1 mouse cellular context compared by ENCODE assay signal in the genomic region with DNA sequence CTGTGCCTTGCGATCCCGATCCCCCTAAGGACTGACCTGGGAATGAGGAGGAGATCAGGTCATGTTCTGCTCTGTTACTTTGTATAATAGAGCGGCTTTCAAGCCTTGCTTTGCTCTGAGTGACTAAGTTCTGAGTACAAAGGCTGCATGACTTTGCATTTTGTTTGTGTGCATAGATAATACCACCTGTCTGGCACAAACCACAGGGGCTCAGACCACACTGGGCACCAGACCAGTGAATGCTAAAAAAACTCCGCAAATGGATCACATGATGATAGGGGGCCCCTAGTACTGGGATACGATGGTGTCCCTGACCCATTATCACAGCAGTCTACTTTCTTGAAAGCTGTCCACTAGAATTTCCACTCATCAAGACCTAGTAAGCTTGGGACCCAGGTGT.
TF ChIP-seq lines count a peak whose summit lies in the region.

No protein-coding gene starts in this region.

TF ChIP-seq in CH12.LX, 34 proteins besides CTCF, POLR2A, EP300 and RAD21 (continued from another document):
- no peak for TF ChIP-seq GABPA (IDR thresholded peaks at IDR 0.05; ENCODE audit: insufficient replicate concordance, low read depth, low read length)
- no peak for TF ChIP-seq KAT2A (IDR thresholded peaks at IDR 0.05; ENCODE audit: insufficient replicate concordance, low read length)
- TF ChIP-seq SIN3A (IDR thresholded peaks at IDR 0.05; ENCODE audit: low read length), result no peak
- TF ChIP-seq TCF12 (IDR thresholded peaks at IDR 0.05; ENCODE audit: low read depth, low read length), result no peak
- no peak for TF ChIP-seq ZKSCAN1 (IDR thresholded peaks at IDR 0.05; ENCODE audit: borderline replicate concordance, low read depth, low read length)
- no peak for TF ChIP-seq MAFK (IDR thresholded peaks at IDR 0.05; ENCODE audit: insufficient replicate concordance, low read length)
- TF ChIP-seq TBP (conservative IDR thresholded peaks at IDR 0.05; ENCODE audit: low read depth, low read length), result no peak
- TF ChIP-seq USF1 (IDR thresholded peaks at IDR 0.05; ENCODE audit: low read depth, low read length), result no peak
- no peak for TF ChIP-seq HCFC1 (IDR thresholded peaks at IDR 0.05; ENCODE audit: low read depth, low read length)
- TF ChIP-seq E2F4 (IDR thresholded peaks at IDR 0.05; ENCODE audit: insufficient replicate concordance, low read depth, low read length), result no peak
- no peak for TF ChIP-seq USF2 (conservative IDR thresholded peaks at IDR 0.05; ENCODE audit: low read depth, low read length)
- no peak for TF ChIP-seq ZNF384 (IDR thresholded peaks at IDR 0.05; ENCODE audit: low read depth, low read length)
- TF ChIP-seq ZC3H11A (IDR thresholded peaks at IDR 0.05; ENCODE audit: low read depth, low read length), result no peak
- TF ChIP-seq ETS1 (conservative IDR thresholded peaks at IDR 0.05; ENCODE audit: low read depth, low read length), result no peak
- no peak for TF ChIP-seq PAX5 (IDR thresholded peaks at IDR 0.05; ENCODE audit: low read length)
- no peak for TF ChIP-seq SMC3 (IDR thresholded peaks at IDR 0.05; ENCODE audit: low read depth, low read length)
- no peak for TF ChIP-seq CHD1 (IDR thresholded peaks at IDR 0.05; ENCODE audit: low read depth, low read length)
- TF ChIP-seq RCOR1 (conservative IDR thresholded peaks at IDR 0.05; ENCODE audit: low read depth, low read length), result no peak
